Mouse (Mus musculus): ENCODE data around the gene Fbxl5.

DNA sequence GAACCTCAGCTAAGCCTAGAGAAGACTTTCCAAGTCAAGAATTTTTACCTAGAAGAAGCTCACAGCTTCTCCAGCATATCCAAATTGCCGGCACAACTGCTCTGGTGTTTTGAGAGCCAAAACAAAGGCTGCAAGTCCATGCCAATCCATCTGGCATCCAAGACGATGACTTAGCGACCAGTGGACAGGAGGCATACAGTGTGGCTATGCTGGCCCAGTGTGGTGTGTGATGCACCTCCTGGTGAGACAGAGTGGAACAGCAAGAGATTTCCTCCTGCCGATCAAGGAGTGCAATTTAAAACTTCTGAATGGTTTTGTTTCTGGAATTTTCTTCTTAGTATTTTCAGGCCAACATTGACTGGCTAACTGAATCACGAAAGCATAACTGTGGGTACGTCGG is 15.2 kb upstream of the Fbxl5 start:
- TF ChIP-seq POLR2A (IDR thresholded peaks at IDR 0.05; ENCODE audit: borderline replicate concordance, extremely low read depth, low read depth, low read length) (no peak), CTCF (IDR thresholded peaks at IDR 0.05; ENCODE audit: insufficient read depth, low read length) (peak; percentile 45)

Measured in lung, adult 2 months (tissue).